Mouse (Mus musculus) E14TG2a.4 (cell line): Measurements from ENCODE around the gene Sema3b.

Experiments
- CTCF ChIP-seq: conservative IDR thresholded peaks from 2 replicates; pipeline ENCODE4 v1.5.1; 2014; ENCODE audit warnings: low read length
- NANOG ChIP-seq: IDR thresholded peaks from 2 replicates; pipeline ENCODE4 v1.6.1; 2014; ENCODE audit warnings: borderline replicate concordance, low read length, mixed read lengths
- POU5F1 ChIP-seq: IDR thresholded peaks from 2 replicates; pipeline ENCODE4 v1.6.1; 2014; ENCODE audit warnings: low read length, borderline replicate concordance

DNA sequence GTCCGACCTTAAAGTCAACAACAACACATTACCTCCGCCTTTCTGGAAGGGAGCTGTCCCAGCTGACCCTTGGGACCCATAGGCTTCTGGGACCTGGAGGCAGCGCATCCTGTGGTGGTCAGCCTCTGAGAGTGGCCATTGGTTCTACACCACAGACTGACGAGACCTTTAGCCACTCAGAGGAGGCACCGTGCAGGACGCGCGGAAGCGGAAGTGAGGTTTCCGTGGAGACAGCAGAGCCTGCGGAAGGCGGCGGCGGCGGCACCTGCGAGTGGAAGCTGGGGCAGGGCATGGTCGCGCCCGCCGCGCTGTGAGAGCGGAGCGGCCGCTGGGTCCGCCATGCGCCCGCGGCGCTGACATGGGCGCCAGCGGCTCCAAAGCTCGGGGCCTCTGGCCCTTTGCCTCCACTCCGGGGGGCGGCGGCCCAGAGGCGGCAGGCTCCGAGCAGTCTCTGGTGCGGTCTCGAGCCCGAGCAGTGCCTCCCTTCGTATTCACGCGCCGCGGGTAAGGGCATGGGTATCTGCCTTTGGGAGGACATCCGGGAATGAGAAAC lies 45.9 kb downstream of the Sema3b start, which contains the start of gene Tusc2:
- no peak for TF ChIP-seq CTCF
- no peak for TF ChIP-seq POU5F1
- no peak for TF ChIP-seq NANOG
